Mouse (Mus musculus) monocyte, adult 5-6 weeks (primary cell): ENCODE measurements around the gene Taldo1. TPM values are rescaled to one million over a fixed set of nuclear protein-coding genes. Genes with fewer than 3 reads are reported as not detected.
A peak's percentile ranks its signal among the peaks of the same experiment; 100 is the strongest.

Experiments used
- ATAC-seq: fragments of 153-309, 156-312 bp; replicated peaks from 2 replicates; pipeline ENCODE4 v1.8.0; 2017; ENCODE audit warnings: mild to moderate bottlenecking; ENCODE audit not compliant: low TSS enrichment, insufficient number of reproducible peaks, severe bottlenecking, poor library complexity, low FRiP score
- total RNA-seq: library from RNA; stranded (forward); fragments of 200-1000, 200-491, 200-594 nt; gene quantifications from 3 replicates; pipeline ENCODE4 v1.2.3, GENCODE M21; 2017

Gene Taldo1
- 548 to 1,201 TPM (median 1,116 TPM) in 3 replicates for total RNA-seq

- ATAC-seq = peak; percentile 91
These were observed at the start of gene Taldo1 for GRCm38 (mm10) chr7:141391625-141392551. Gene Taldo1, plus strand, starts transcription at chr7:141392199.

GRCm38 (mm10) chr7:141343230-141343629, 48.8 kb upstream of the Taldo1 start:
- ATAC-seq = no peak

GRCm38 (mm10) chr7:141343696-141344095, 48.3 kb upstream of the Taldo1 start:
- no peak for ATAC-seq

GRCm38 (mm10) chr7:141344787-141345186, 47.2 kb upstream of the Taldo1 start:
- no peak for ATAC-seq

- no peak for ATAC-seq
These were observed 40.9 kb upstream of the Taldo1 start for GRCm38 (mm10) chr7:141351061-141351460.

GRCm38 (mm10) chr7:141355051-141355450, 36.9 kb upstream of the Taldo1 start:
- no peak for ATAC-seq

- ATAC-seq = no peak
These were observed 36.2 kb upstream of the Taldo1 start for GRCm38 (mm10) chr7:141355626-141356326.

- ATAC-seq = no peak
These were observed 35.0 kb upstream of the Taldo1 start for GRCm38 (mm10) chr7:141356971-141357370.

- ATAC-seq = no peak
These were observed 30.5 kb upstream of the Taldo1 start for GRCm38 (mm10) chr7:141361510-141361909.

GRCm38 (mm10) chr7:141363106-141363751, 28.8 kb upstream of the Taldo1 start:
- peak; percentile 62 for ATAC-seq

GRCm38 (mm10) chr7:141363752-141364125, 28.3 kb upstream of the Taldo1 start:
- no peak for ATAC-seq

GRCm38 (mm10) chr7:141364349-141365048, 27.5 kb upstream of the Taldo1 start:
- ATAC-seq = no peak

GRCm38 (mm10) chr7:141365049-141365445, 27.0 kb upstream of the Taldo1 start:
- ATAC-seq = no peak

- no peak for ATAC-seq
These were observed 24.6 kb upstream of the Taldo1 start for GRCm38 (mm10) chr7:141367358-141367757.

- ATAC-seq = peak; percentile 44; the same call in 1 of the 2 replicates
These were observed 22.1 kb upstream of the Taldo1 start for GRCm38 (mm10) chr7:141369918-141370317.

GRCm38 (mm10) chr7:141371942-141372595, 19.9 kb upstream of the Taldo1 start:
- peak; percentile 87 for ATAC-seq

- no peak for ATAC-seq
These were observed 18.4 kb upstream of the Taldo1 start for GRCm38 (mm10) chr7:141373611-141374010.

GRCm38 (mm10) chr7:141374399-141374798, 17.6 kb upstream of the Taldo1 start:
- ATAC-seq = no peak
